Mouse (Mus musculus): Measurements from ENCODE around the gene Cacnb4. TPM values are rescaled to one million over a fixed set of nuclear protein-coding genes. Genes with fewer than 3 reads are reported as not detected.

Cacnb4 gene
- polyA plus RNA-seq, 1 experiment from 2014 or later = 10.4 TPM

DNA sequence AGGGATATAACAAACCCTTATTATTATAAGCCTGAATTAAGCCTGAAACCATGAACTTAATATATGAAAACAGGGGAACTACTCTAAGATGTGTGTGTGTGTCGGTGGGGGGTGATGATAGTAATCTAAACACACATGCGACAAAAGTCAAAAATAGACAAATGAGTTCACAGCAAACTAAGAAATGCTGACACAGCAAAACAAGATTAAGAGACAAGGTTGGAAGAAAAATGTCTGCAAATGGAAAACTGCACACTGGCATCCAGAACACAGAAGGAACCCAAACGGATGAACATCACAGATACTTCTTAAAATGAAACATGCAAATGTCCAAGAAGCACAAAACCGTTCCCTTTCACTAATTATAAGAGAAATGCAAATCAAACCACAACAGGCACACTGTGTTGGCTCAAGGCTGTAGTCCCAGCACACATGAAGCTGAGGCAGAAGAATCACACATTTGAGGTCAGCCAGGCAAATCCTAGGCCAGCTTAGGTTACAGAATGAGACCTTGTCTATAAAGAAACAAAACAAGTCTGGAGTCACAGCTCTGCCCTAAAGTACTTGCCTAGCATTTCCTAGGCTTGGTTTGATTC, 236.1 kb downstream of the Cacnb4 start:
- whole genome bisulfite sequencing = 87% methylated on average over 4 of the region's 4 CpGs
- H3K4me2 ChIP-seq (replicated peaks) = no peak overlapping the region

DNA sequence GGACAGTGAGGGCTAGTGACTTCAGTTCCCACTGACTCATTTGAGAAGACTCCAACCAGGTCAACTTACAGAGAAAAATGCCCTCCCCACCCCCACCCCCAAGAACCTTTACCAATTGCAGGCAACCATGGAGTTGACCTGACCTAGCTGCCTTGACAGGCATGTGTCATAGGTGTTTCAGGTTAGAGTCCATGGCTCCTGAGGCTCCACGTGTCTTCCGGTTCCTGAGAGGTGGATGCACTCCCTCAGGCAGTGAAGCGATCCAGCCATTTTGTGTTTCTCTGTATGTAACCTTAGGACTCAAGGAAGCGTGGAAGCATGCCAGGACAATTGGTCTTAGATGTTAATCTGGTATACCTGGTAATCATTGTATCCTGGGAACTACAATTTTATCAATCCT, 238.2 kb downstream of the Cacnb4 start:
- 93% methylated on average over 4 of the region's 4 CpGs for WGBS
- ATAC-seq = no peak
- no peak overlapping the region for H3K4me3 ChIP-seq (replicated peaks)
- 0 out of 2 replicates have a peak, but pooled peaks cover 5% of the 10 kb centered on the region for H3K4me1 ChIP-seq (replicated peaks)
- no peaks in the 10 kb centered on the region for H3K9me3 ChIP-seq
- H3K27ac ChIP-seq = no peak overlapping the region
- H3K27me3 ChIP-seq = no peaks in the 10 kb centered on the region
- H3K9ac ChIP-seq (replicated peaks) = no peak overlapping the region
- no peak overlapping the region for H3K4me2 ChIP-seq (replicated peaks)
- peaks cover 3% of the 10 kb centered on the region; the same call in 1 of the 2 replicates for H3K36me3 ChIP-seq

More for the DNA sequence above, 236.1 kb downstream of the Cacnb4 start:
- no peak for ATAC-seq
- Histone ChIP-seq H3K4me3 (replicated peaks) (no peak overlapping the region), H3K27me3 (no peaks in the 10 kb centered on the region), H3K36me3 (no peaks in the 10 kb centered on the region), H3K4me1 (replicated peaks) (0 out of 2 replicates have a peak, but pooled peaks cover 5% of the 10 kb centered on the region), H3K9me3 (no peaks in the 10 kb centered on the region), H3K9ac (replicated peaks) (no peak overlapping the region), H3K27ac (no peak overlapping the region)

DNA sequence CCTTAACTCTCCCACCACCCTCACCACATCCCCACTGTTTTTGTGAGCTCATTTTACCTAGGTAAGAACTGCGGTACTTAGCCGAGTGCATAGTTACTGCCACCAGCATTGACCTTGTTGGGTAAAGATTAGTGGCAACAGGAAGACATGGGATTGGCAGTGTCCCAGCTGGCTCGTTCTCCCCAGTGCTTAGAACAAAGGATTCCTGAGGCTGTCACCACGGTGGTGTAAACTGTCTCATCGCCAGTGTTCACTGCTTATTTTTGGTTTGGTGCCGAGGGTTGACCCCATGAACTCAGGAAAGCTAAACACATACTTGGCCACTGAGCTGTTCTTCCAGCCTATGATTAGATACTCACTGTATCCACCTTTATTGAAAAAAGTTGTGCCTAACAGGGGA, 238.6 kb downstream of the Cacnb4 start:
- 0 out of 2 replicates have a peak, but pooled peaks cover 5% of the 10 kb centered on the region for H3K4me1 ChIP-seq (replicated peaks)
- peaks cover 3% of the 10 kb centered on the region; the same call in 1 of the 2 replicates for H3K36me3 ChIP-seq
- WGBS = 70% methylated on average over 6 of the region's 6 CpGs
- ATAC-seq = no peak
- H3K27ac ChIP-seq = no peak overlapping the region
- no peak overlapping the region for H3K4me2 ChIP-seq (replicated peaks)
- H3K9me3 ChIP-seq = no peaks in the 10 kb centered on the region
- no peak overlapping the region for H3K4me3 ChIP-seq (replicated peaks)
- H3K27me3 ChIP-seq = no peaks in the 10 kb centered on the region
- H3K9ac ChIP-seq (replicated peaks) = no peak overlapping the region

DNA sequence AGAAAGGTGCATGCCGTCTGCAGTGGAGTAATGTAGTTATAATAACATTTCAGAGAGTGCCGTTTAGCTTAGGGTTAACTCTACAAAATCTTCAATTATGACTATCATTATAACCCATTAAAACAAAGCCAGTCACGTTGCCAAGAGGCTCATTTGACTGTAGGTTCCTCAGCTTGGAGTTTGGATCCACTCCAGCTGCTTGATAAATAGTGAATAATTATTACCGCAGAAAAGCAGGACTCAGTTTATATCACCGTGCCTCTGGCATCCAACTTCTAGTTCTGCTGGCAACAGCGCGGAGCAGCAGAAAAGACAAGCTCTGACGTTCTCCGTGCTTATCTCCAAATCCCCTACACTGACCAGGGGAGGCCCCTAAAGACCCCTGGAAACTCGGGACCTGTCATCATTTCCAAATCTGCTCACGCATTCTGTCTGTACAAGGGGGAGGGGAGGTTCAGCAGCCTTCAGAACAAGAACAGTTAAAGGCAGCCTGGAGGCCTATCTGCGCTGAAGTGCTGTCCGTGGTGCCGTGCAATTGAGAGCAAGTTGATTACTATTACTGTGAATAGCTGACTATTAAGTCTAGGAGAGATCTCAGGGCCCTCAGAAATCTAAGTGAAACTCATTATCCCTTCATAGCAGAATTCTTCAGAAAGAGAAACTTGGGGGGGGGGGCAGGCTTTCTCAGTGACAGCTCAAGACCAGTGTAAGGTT, 240.6 kb downstream of the Cacnb4 start:
- H3K9me3 ChIP-seq = no peaks in the 10 kb centered on the region
- no peak overlapping the region for H3K27ac ChIP-seq
- no peak overlapping the region for H3K4me2 ChIP-seq (replicated peaks)
- H3K9ac ChIP-seq (replicated peaks) = no peak overlapping the region
- H3K4me3 ChIP-seq (replicated peaks) = no peak overlapping the region
- ATAC-seq = no peak
- WGBS = 75% methylated on average over 14 of the region's 14 CpGs
- peaks cover 3% of the 10 kb centered on the region; the same call in 1 of the 2 replicates for H3K36me3 ChIP-seq
- no peaks in the 10 kb centered on the region for H3K27me3 ChIP-seq
- H3K4me1 ChIP-seq (replicated peaks) = no peaks in the 10 kb centered on the region

DNA sequence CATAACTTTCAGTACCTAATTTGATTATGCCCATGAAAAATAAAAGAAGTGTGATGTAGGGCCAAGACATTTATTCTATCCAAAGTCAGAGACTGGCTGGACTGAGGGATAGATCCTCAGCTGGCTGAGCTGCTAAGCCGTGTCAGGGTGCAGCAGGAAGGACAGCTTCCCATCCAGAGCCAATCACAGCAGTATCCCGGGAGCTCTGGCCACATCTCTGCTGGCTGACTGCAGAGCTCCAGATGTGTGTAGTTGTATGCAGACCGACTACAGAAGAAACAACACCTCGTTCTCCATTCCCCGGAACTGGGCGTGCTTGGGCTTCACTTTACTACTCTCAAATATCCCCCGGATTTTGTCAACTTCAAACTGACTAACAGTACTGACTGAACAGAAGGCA, 243.3 kb downstream of the Cacnb4 start:
- no peaks in the 10 kb centered on the region for H3K4me1 ChIP-seq (replicated peaks)
- H3K4me3 ChIP-seq (replicated peaks) = no peak overlapping the region
- H3K27me3 ChIP-seq = no peaks in the 10 kb centered on the region
- no peak overlapping the region for H3K4me2 ChIP-seq (replicated peaks)
- 65% methylated on average over 7 of the region's 7 CpGs for WGBS
- no peak overlapping the region for H3K27ac ChIP-seq
- no peaks in the 10 kb centered on the region for H3K9me3 ChIP-seq
- H3K9ac ChIP-seq (replicated peaks) = no peak overlapping the region
- no peak for ATAC-seq
- H3K36me3 ChIP-seq = peaks cover 3% of the 10 kb centered on the region; the same call in 1 of the 2 replicates

DNA sequence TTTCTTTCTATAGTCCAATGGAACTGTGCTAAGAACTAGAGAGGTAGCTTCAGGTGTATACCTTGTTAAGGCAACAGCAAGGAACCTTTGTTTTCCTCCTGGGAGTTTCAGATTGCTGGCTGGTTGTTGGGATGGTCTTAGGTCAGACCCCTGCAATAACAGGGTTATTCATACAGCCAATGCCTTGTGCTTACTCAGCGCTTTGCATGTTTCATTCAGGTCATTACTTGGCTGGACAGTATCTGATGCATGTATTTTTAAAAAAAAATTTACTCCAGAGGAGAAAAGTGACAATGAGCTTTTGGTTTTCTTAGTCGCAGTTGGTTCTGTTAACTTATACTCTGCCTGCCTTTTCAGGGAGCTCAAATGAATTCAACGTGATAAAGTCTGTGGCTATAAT, 249.2 kb downstream of the Cacnb4 start:
- Histone ChIP-seq H3K27me3 (peaks cover 5% of the 10 kb centered on the region; the same call in 1 of the 2 replicates), H3K9me3 (no peaks in the 10 kb centered on the region), H3K9ac (replicated peaks) (no peak overlapping the region), H3K36me3 (no peaks in the 10 kb centered on the region), H3K4me2 (replicated peaks) (no peak overlapping the region), H3K4me3 (replicated peaks) (no peak overlapping the region), H3K4me1 (replicated peaks) (peaks cover 18% of the 10 kb centered on the region), H3K27ac (no peak overlapping the region)
- WGBS = 90% methylated on average over 3 of the region's 3 CpGs
- no peak for ATAC-seq

DNA sequence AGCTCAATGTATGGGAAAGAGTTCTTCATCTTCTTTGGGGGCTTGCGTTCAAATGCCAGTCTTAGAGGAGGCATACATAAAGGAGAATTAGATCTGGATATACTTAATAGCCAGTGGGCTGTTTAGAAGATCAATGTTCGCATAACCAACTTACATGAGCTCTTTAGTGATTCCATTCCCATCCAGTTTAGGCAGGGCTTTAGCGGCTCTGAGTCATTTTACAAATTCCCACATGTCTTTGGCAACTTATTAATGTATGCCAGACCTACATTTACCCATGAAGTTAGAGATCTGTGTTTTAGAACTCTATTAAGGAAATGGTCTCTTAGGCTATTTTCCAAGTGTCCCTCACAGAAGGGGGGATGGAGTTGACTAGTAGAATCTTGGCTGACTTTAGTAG, 250.6 kb downstream of the Cacnb4 start:
- Histone ChIP-seq H3K4me3 (replicated peaks) (no peak overlapping the region), H3K36me3 (no peaks in the 10 kb centered on the region), H3K27me3 (peaks cover 5% of the 10 kb centered on the region; the same call in 1 of the 2 replicates), H3K9me3 (no peaks in the 10 kb centered on the region), H3K27ac (no peak overlapping the region), H3K4me2 (replicated peaks) (no peak overlapping the region), H3K4me1 (replicated peaks) (peaks cover 31% of the 10 kb centered on the region), H3K9ac (replicated peaks) (no peak overlapping the region)
- no peak for ATAC-seq
- WGBS = 88% methylated on average over 3 of the region's 3 CpGs

DNA sequence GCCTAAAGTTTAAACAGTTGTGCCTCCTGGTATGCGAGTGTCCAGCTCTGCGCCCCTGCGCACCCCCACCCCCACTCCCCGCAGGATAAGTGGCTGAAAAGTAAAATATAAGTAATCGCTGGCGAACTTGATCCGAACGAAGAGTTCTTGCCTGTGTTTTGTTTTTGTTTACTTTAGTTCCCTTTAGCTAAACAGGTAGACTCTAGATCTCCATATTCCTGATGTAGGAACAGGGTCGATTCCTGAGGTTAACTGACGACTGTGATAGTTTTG, 251.2 kb downstream of the Cacnb4 start:
- Histone ChIP-seq H3K4me1 (replicated peaks) (peaks cover 32% of the 10 kb centered on the region), H3K36me3 (no peaks in the 10 kb centered on the region), H3K9ac (replicated peaks) (peak overlapping the region; percentile 96), H3K27ac (no peak overlapping the region), H3K4me2 (replicated peaks) (peak overlapping the region; percentile 65), H3K27me3 (peaks cover 5% of the 10 kb centered on the region; the same call in 1 of the 2 replicates), H3K4me3 (replicated peaks) (peak overlapping the region; percentile 95), H3K9me3 (no peaks in the 10 kb centered on the region)
- 27% methylated on average over 10 of the region's 10 CpGs for WGBS
- ATAC-seq = no peak

DNA sequence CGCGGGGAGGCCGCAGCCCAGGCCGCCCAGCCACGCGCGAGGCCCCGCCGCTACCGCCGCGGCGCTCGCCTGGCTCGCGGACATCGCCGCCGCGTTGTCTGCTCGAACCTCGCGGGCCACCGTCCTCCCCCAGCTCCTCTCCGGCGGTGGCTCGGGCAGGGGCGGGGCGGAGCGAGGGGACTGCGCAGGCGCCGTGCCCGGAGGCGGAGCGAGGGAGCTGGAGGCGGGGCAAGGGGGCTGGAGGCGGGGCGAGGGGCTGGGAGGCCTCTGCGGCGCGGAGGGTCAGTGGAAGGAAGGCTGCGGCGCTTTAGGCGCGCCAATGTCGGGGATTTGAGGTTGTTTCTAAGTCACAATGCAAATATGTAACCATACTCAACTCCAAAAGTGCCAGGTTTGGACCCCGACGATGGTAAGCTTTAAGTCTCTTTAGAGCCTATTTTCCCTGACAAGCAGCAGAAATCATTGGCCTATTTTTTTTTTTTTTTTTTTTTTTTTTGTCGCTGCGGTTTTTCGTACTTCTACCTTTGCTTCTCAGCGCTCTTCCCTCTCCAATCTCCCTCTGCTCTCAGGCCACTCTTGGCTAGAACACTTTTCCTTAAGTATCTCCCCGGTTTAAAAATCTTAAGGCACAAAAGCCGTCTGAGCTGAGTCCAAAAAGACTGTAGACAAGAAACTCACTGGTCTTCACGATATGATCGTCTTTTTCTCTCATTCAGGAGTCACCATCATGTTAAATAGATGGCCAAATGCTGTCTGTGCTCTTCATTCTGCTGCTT, 251.7 kb downstream of the Cacnb4 start, which contains the start of gene Arl5a:
TSS of gene Arl5a (minus strand) at position 155 of the 776 bp plus-strand sequence.
- peak; percentile 97 for ATAC-seq
- Histone ChIP-seq H3K9ac (replicated peaks) (peak within 1 kb of the TSS; percentile 96), H3K9me3 (no peaks in the 10 kb centered on the region), H3K36me3 (no peaks in the 10 kb centered on the region), H3K4me1 (replicated peaks) (peaks cover 32% of the 10 kb centered on the region), H3K4me3 (replicated peaks) (peak within 1 kb of the TSS; percentile 95), H3K27ac (peak within 1 kb of the TSS; percentile 89), H3K27me3 (peaks cover 5% of the 10 kb centered on the region; the same call in 1 of the 2 replicates), H3K4me2 (replicated peaks) (peak within 1 kb of the TSS; percentile 65)
- under 1% methylated on average over 57 of the region's 57 CpGs for WGBS

DNA sequence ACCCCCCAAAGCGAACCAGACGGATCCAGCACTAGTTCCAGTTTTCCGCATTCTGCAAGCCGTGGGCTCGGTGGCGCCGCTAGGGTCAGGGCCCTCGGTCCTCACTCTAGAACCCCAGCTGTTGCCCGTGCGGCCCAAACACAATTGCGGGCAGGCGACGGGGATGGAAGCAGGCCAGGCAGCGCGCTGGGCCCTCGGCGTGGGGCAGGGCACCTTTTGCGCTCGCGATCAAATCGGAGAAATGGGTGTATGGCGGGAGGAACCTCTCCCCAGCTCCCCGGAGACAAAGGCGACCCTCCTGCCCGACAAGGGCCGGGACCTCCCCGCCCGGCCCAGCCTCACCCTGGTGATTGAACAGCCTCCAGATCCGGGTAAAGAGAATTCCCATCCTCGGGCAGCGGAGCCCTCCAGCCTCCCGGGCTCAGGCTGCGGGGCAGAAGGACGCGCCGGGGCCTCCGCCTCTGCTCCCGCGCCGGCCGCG, 252.3 kb downstream of the Cacnb4 start:
- H3K4me3 ChIP-seq (replicated peaks) = peak overlapping the region; percentile 95
- H3K4me1 ChIP-seq (replicated peaks) = peaks cover 32% of the 10 kb centered on the region
- peak overlapping the region; percentile 65 for H3K4me2 ChIP-seq (replicated peaks)
- under 1% methylated on average over 42 of the region's 42 CpGs for WGBS
- peak overlapping the region; percentile 89 for H3K27ac ChIP-seq
- peaks cover 5% of the 10 kb centered on the region; the same call in 1 of the 2 replicates for H3K27me3 ChIP-seq
- peak overlapping the region; percentile 96 for H3K9ac ChIP-seq (replicated peaks)
- no peaks in the 10 kb centered on the region for H3K9me3 ChIP-seq
- H3K36me3 ChIP-seq = no peaks in the 10 kb centered on the region
- peak; percentile 92; the same call in 1 of the 2 replicates for ATAC-seq

DNA sequence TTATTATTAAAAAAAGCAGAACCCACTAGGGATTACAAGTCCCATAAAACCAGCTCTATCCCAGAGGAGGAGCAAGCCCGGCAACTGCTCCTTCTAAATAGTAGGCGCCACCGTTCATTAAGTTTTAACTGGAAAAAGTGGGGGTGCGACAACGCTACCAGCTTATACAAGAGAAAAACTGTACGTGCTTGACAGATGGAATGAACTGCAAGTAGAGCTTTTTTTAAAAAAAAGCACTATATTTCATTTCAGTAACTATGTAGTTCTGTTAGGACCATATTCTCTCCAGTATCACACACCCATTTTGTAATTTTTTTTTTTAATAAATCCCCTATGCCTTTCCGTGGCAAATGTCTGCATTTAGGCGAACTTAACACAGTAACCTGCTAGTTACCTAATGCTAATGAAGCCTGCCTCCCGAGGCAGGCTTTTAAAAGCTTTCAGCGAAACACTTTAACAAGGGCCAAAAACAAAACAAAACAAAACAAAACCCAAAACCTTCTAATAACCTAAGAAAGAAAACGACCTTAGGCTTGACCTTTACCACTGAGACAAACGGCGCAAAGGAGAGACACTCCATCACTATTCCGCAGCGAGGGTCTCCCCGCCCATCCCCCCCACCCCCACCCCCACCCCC, 252.9 kb downstream of the Cacnb4 start:
- Histone ChIP-seq H3K27ac (no peak overlapping the region), H3K4me1 (replicated peaks) (peaks cover 32% of the 10 kb centered on the region), H3K27me3 (peaks cover 5% of the 10 kb centered on the region; the same call in 1 of the 2 replicates), H3K4me3 (replicated peaks) (peak overlapping the region; percentile 95), H3K4me2 (replicated peaks) (peak overlapping the region; percentile 65), H3K9ac (replicated peaks) (peak overlapping the region; percentile 96), H3K9me3 (no peaks in the 10 kb centered on the region), H3K36me3 (no peaks in the 10 kb centered on the region)
- ATAC-seq = no peak
- WGBS = 3% methylated on average over 16 of the region's 16 CpGs

All from midbrain, embryonic 13.5 days (tissue).